Mouse (Mus musculus) midbrain, embryonic 11.5 days (tissue): ENCODE results near the gene Gm4216. TPM values are rescaled to one million over a fixed set of nuclear protein-coding genes. Genes with fewer than 3 reads are reported as not detected.
"Not testable (repeated sequence)": the region's sequence is repeated elsewhere in the genome, so short reads cannot be mapped to it uniquely, and the experiment has no call there.

Source experiments
- ATAC-seq: fragments of 200-750 bp; cut with Nextera tagmentation; 2 replicates; pipeline ENCODE4 v1.8.0; 2017; ENCODE audit warnings: moderate TSS enrichment, moderate library complexity; ENCODE audit not compliant: low FRiP score
- DNase-seq: peaks from one replicate; pipeline ENCODE4 v3.0.0; 2015; ENCODE audit warnings: low spot score; ENCODE audit errors: missing footprints
- H3K27ac ChIP-seq: fragments of 300-500 bp; sonication (generic); 2 replicates; pipeline ENCODE4 v1.5.1; 2014; ENCODE audit warnings: low read depth, low read length
- H3K27me3 ChIP-seq: fragments of 300-500 bp; sonication (generic); 2 replicates; pipeline ENCODE4 v1.6.1; 2014; ENCODE audit warnings: mild to moderate bottlenecking, low read length, moderate library complexity, mixed read lengths; ENCODE audit not compliant: control insufficient read depth, insufficient read depth
- H3K36me3 ChIP-seq: fragments of 300-500 bp; sonication (generic); 2 replicates; pipeline ENCODE4 v1.6.1; 2014; ENCODE audit warnings: mild to moderate bottlenecking, low read length, moderate library complexity, mixed read lengths; ENCODE audit not compliant: control insufficient read depth, insufficient read depth
- H3K4me1 ChIP-seq: fragments of 300-500 bp; sonication (generic); 2 replicates; pipeline ENCODE4 v1.6.1; 2014; ENCODE audit warnings: low read length; ENCODE audit not compliant: control insufficient read depth, insufficient read depth
- H3K4me2 ChIP-seq: fragments of 300-500 bp; sonication (generic); 2 replicates; pipeline ENCODE4 v1.6.1; 2014; ENCODE audit warnings: mild to moderate bottlenecking, moderate library complexity
- H3K4me3 ChIP-seq: fragments of 300-500 bp; sonication (generic); 2 replicates; pipeline ENCODE4 v1.5.1; 2014; ENCODE audit warnings: low read depth, low read length
- H3K9ac ChIP-seq: fragments of 300-500 bp; sonication (generic); 2 replicates; pipeline ENCODE4 v1.6.1; 2014; ENCODE audit warnings: low read length
- H3K9me3 ChIP-seq: fragments of 300-500 bp; sonication (generic); 2 replicates; pipeline ENCODE4 v1.6.1; 2016; ENCODE audit warnings: low read length; ENCODE audit not compliant: control insufficient read depth
- WGBS: fragments of 180-500 bp; shearing (Covaris S2); extraction: QIAGEN DNeasy Blood & Tissue Kit; methylation state at CpG from one replicate; pipeline ENCODE4 v1.1.7; 2014; 5-methylcytosine and 5-hydroxymethylcytosine counted together
- polyA plus RNA-seq: library from polyadenylated mRNA; unstranded; fragments of >200 nt; fragmentation: Nextera tagmentation; extraction: Ambion mirVana; gene quantifications from 2 replicates; pipeline ENCODE4 v1.2.1, GENCODE M21; 2014

Gene Gm4216
- polyA plus RNA-seq = not detected in 2 replicates

DNA sequence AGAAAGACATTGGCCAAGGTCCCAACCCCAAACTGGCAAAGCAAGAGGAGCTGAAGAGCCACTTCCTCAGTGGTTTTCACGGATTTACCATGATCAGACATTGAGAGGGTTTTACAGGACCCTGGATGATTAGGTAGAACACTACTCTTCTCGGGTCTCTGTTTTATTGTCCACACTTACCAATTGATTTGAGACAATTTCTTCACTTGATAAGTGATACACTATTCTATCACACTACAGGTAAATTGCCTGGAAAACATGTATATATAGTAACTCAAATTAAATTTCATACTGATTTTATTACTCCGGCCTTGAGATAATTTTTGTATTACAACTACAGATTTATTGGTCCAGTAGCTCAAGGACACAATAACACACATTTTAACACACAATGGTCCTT is at the start of gene Gm4216:
TSS of gene Gm4216 (minus strand) at position 101 of the 400 bp plus-strand sequence.
- not testable (repeated sequence) for H3K9me3 ChIP-seq, H3K27ac ChIP-seq, H3K4me3 ChIP-seq, H3K27me3 ChIP-seq, H3K9ac ChIP-seq, DNase-seq, H3K36me3 ChIP-seq, ATAC-seq, H3K4me2 ChIP-seq, H3K4me1 ChIP-seq
- no CpG with 5 or more reads among the region's 3 CpGs for WGBS

DNA sequence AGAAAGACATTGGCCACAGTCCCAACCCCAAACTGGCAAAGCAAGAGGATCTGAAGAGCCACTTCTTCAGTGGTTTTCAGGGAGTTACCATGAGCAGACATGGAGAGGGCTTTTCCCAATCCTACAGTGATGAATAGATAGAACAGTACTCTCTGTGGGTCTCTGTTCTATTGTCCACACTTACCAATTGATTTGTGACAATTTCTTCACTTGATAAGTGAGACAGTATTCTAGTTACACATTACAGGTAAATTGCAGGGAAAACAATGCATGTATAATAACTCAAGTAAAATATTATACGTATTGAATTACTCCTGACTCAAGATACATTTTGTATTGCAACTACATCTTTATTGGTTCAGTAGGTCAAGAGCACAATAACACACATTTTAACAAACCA is 47.6 kb upstream of the Gm4216 start, which contains the start of gene Gm8720:
TSS of gene Gm8720 (minus strand) at position 101 of the 400 bp plus-strand sequence.
- WGBS = no CpG with 5 or more reads among the region's 1 CpGs
- not testable (repeated sequence) for H3K4me2 ChIP-seq, H3K9ac ChIP-seq, H3K4me1 ChIP-seq, ATAC-seq, DNase-seq, H3K4me3 ChIP-seq, H3K9me3 ChIP-seq, H3K27me3 ChIP-seq, H3K27ac ChIP-seq, H3K36me3 ChIP-seq

DNA sequence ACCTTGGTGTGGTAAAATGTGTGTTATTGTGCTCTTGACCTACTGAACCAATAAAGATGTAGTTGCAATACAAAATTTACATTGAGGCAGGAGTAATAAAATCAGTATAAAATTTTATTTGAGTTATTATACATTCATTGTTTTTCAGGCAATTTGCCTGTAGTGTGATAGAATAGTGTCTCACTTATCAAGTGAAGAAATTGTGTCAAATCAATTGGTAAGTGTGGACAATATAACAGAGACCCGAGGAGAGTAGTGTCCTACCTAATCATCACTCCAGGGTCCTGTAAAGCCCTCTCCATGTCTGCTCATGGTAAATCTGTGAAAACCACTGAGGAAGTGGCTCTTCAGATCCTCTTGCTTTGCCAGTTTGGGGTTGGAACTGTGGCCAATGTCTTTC is 35.5 kb upstream of the Gm4216 start, which contains the start of gene Vmn1r163:
TSS of gene Vmn1r163 (plus strand) at position 301 of the 400 bp plus-strand sequence.
- H3K4me3 ChIP-seq, H3K4me2 ChIP-seq, H3K9me3 ChIP-seq, H3K36me3 ChIP-seq, H3K27ac ChIP-seq, H3K27me3 ChIP-seq, DNase-seq, H3K4me1 ChIP-seq, ATAC-seq, H3K9ac ChIP-seq: not testable (repeated sequence)
- no CpG with 5 or more reads among the region's 1 CpGs for WGBS

DNA sequence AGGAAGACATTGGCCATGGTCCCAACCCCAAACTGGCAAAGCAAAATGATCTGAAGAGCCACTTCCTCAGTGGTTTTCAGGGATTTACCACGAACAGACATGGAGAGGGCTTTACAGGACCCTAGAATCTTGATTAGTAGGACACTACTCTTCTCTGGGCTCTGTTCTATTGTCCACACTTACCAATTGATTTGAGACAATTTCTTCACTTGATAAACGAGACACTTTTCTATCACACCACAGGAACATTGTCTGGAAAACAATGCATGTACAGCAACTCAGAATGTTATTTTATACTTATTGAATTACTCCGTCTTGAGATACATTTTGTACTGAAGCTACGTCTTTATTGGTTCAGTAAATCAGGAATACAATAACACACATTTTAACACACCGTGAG is 35.1 kb downstream of the Gm4216 start, which contains the start of gene Gm4214:
TSS of gene Gm4214 (minus strand) at position 101 of the 400 bp plus-strand sequence.
- not testable (repeated sequence) for H3K4me3 ChIP-seq

More for the DNA sequence above, 35.1 kb downstream of the Gm4216 start, which contains the start of gene Gm4214:
- H3K27me3 ChIP-seq, H3K9me3 ChIP-seq, H3K9ac ChIP-seq, H3K4me2 ChIP-seq, ATAC-seq, H3K4me1 ChIP-seq, H3K27ac ChIP-seq, DNase-seq, H3K36me3 ChIP-seq: not testable (repeated sequence)
- no CpG with 5 or more reads among the region's 5 CpGs for WGBS

Other genes starting within 250 kb of the Gm4216 start
- gene Vmn1r158, start 229.1 kb downstream of the Gm4216 start, polyA plus RNA-seq = not detected in 2 replicates
- not detected in 2 replicates for gene Vmn1r159, start 176.3 kb downstream of the Gm4216 start, polyA plus RNA-seq
- not detected in 2 replicates for gene Vmn1r160, start 148.7 kb downstream of the Gm4216 start, polyA plus RNA-seq
- gene Gm4214, start 35.2 kb downstream of the Gm4216 start, polyA plus RNA-seq = not detected in 2 replicates
- not detected in 2 replicates for gene Vmn1r163, start 35.6 kb upstream of the Gm4216 start, polyA plus RNA-seq
- gene Gm8720, start 47.5 kb upstream of the Gm4216 start, polyA plus RNA-seq = not detected in 2 replicates
- not detected in 2 replicates for gene Gm10662, start 124.6 kb upstream of the Gm4216 start, polyA plus RNA-seq
- not detected in 2 replicates for gene Vmn1r165, start 197.4 kb upstream of the Gm4216 start, polyA plus RNA-seq
- gene Vmn1r166, start 231.8 kb upstream of the Gm4216 start, polyA plus RNA-seq = not detected in 2 replicates